Mouse (Mus musculus): Measurements from ENCODE around the gene Tmem245.
A peak's percentile ranks its signal among the peaks of the same experiment; 100 is the strongest.

The Tmem245 gene

GRCm38 (mm10) chr4:56865003-56865511 is 82.2 kb downstream of the Tmem245 start, which contains the start of gene Ctnnal1:
Gene Ctnnal1 (minus strand): TSS chr4:56865188.
- peak; percentile 71 for DNase-seq (ENCODE audit: low read depth)

- no peak for DNase-seq (ENCODE audit: low read depth)
These were observed 82.7 kb downstream of the Tmem245 start for GRCm38 (mm10) chr4:56864417-56865001.

- DNase-seq (ENCODE audit: low read depth): no peak
These were observed 83.2 kb downstream of the Tmem245 start for GRCm38 (mm10) chr4:56864016-56864415.

GRCm38 (mm10) chr4:56861551-56861950 is 85.7 kb downstream of the Tmem245 start:
- peak; percentile 37 for DNase-seq (ENCODE audit: low read depth)

- DNase-seq (ENCODE audit: low read depth): no peak
These were observed 88.5 kb downstream of the Tmem245 start for GRCm38 (mm10) chr4:56858733-56859132.

GRCm38 (mm10) chr4:56856371-56856949 is 90.8 kb downstream of the Tmem245 start:
- no peak for DNase-seq (ENCODE audit: low read depth)

- DNase-seq (ENCODE audit: low read depth): no peak
These were observed 91.3 kb downstream of the Tmem245 start for GRCm38 (mm10) chr4:56855935-56856334.

- no peak for DNase-seq (ENCODE audit: low read depth)
These were observed 96.5 kb downstream of the Tmem245 start for GRCm38 (mm10) chr4:56850724-56851123.

- no peak for DNase-seq (ENCODE audit: low read depth)
These were observed 99.2 kb downstream of the Tmem245 start for GRCm38 (mm10) chr4:56848044-56848443.

- DNase-seq (ENCODE audit: low read depth): no peak
These were observed 99.8 kb downstream of the Tmem245 start for GRCm38 (mm10) chr4:56847400-56847799.

- no peak for DNase-seq (ENCODE audit: low read depth)
These were observed 101.2 kb downstream of the Tmem245 start for GRCm38 (mm10) chr4:56845896-56846533.

- no peak for DNase-seq (ENCODE audit: low read depth)
These were observed 102.3 kb downstream of the Tmem245 start for GRCm38 (mm10) chr4:56844911-56845310.

GRCm38 (mm10) chr4:56843963-56844362 is 103.3 kb downstream of the Tmem245 start:
- DNase-seq (ENCODE audit: low read depth): no peak

- no peak for DNase-seq (ENCODE audit: low read depth)
These were observed 104.7 kb downstream of the Tmem245 start for GRCm38 (mm10) chr4:56842501-56842900.

GRCm38 (mm10) chr4:56840297-56840696 is 106.9 kb downstream of the Tmem245 start:
- no peak for DNase-seq (ENCODE audit: low read depth)

- no peak for DNase-seq (ENCODE audit: low read depth)
These were observed 109.6 kb downstream of the Tmem245 start for GRCm38 (mm10) chr4:56837661-56838060.

- no peak for DNase-seq (ENCODE audit: low read depth)
These were observed 115.2 kb downstream of the Tmem245 start for GRCm38 (mm10) chr4:56831998-56832397.

GRCm38 (mm10) chr4:56831013-56831609 is 116.1 kb downstream of the Tmem245 start:
- DNase-seq (ENCODE audit: low read depth): no peak

- DNase-seq (ENCODE audit: low read depth): no peak
These were observed 117.7 kb downstream of the Tmem245 start for GRCm38 (mm10) chr4:56829511-56829921.

GRCm38 (mm10) chr4:56828932-56829331 is 118.3 kb downstream of the Tmem245 start:
- DNase-seq (ENCODE audit: low read depth): no peak

- no peak for DNase-seq (ENCODE audit: low read depth)
These were observed 123.0 kb downstream of the Tmem245 start for GRCm38 (mm10) chr4:56824231-56824630.

GRCm38 (mm10) chr4:56820017-56820550 is 127.2 kb downstream of the Tmem245 start:
- DNase-seq (ENCODE audit: low read depth): peak; percentile 22
